Mouse (Mus musculus): ENCODE measurements at regions not wholly inside any gene's neighbourhood (a gene's known extent, or its start where the extent isn't known, plus 50 kb on each side); places are given as distances from the start of the nearest gene placed in this dataset.
A peak's percentile ranks its signal among the peaks of the same experiment; 100 is the strongest.

GRCm38 (mm10) chr11:92743191-92743590, 354.6 kb upstream of the Car10 start:
- no peak for DNase-seq

DNA sequence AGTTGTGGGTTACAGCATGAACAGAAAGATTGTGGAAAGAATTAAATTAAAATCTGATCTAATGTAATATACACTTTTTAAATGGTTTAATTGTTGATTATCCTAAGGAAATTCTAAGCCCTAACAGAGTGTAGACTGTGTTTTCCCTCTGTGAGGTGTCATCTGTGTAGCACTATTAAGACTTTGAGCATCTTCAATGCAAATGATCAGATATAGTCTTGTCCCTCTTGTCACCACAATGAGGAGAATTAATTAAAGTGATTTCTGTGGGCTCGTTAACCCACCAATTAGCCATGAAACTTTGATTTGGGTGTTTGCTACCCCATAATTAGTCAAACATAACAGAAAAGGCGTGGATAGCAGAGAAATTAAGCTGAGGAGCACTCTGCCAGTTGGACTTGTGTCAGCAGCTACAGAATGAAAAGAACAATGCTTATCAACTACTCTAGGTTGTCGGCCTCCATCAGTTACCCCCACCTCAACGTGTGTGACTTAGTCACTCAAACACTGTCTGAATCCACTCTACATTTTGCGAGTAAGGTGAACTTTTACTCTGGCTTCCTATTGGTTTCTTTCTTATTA, 339.4 kb upstream of the Car10 start:
- DNase-seq = no peak

GRCm38 (mm10) chr11:92769936-92770335, 327.9 kb upstream of the Car10 start:
- DNase-seq = no peak

DNA sequence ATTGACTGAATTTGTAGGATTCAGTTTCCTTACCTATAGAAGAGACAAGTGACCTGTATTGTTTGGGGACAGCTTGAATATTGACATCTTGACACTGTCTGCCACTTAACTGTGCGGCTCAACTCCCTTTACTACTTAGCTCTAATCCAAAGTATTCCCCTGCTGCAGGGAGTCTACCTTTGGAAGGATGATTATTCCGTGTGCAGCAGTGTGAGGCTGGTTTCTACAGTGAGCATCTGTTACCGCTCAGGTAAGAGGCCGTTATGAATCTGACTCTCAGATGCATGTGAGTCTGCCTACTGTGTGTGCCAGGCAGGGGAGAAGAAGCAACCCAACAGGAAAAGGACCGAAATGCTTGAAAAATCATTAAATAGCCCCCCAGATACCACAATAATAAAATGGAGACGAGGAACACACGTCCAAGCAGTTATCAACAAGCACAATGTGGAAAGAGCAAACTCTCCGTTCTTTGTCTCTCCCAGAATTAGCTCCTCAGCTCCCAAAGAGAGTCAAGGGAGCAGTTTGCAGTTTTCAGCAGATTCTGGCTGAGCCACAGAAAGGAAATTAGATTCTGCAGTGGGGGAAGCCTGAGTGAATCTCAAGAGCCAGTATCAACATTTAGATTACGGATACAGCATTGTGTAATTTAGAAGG, 324.8 kb upstream of the Car10 start:
- no peak for DNase-seq

DNA sequence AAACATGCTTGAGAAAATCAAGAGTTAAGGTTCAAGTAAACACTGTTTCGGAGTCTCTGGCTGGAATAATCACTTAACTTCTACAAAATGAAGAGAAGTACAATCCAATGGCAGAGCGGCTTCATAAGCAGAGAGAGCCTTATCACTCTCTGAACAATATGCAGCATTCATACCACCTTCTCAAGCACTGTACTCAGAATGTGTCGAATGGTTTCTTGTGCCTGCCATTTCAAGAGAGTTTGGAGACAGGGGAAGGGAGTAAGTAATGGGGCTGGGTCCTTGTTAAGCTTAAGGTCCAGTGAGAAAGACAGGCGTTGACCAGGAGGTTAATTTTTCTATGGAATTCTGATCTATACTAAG, 324.3 kb upstream of the Car10 start:
- no peak for DNase-seq

GRCm38 (mm10) chr11:92774780-92775179, 323.0 kb upstream of the Car10 start:
- peak in 1 of 2 experiments; percentile 4 for DNase-seq

- no peak for DNase-seq
Observed at GRCm38 (mm10) chr11:92799267-92799666, 298.6 kb upstream of the Car10 start.
